Mouse (Mus musculus) regulatory T cell (primary cell): ENCODE results near the gene Chsy1.

Source experiments
- in situ Hi-C: fragments of 300-600 bp; cut with MboI, MseI; formaldehyde crosslinking; loops from one replicate; pipeline ENCODE4 v1.15.1; 2025; ENCODE audit warnings: high pct_unique_total_duplicates

Chsy1 gene

DNA sequence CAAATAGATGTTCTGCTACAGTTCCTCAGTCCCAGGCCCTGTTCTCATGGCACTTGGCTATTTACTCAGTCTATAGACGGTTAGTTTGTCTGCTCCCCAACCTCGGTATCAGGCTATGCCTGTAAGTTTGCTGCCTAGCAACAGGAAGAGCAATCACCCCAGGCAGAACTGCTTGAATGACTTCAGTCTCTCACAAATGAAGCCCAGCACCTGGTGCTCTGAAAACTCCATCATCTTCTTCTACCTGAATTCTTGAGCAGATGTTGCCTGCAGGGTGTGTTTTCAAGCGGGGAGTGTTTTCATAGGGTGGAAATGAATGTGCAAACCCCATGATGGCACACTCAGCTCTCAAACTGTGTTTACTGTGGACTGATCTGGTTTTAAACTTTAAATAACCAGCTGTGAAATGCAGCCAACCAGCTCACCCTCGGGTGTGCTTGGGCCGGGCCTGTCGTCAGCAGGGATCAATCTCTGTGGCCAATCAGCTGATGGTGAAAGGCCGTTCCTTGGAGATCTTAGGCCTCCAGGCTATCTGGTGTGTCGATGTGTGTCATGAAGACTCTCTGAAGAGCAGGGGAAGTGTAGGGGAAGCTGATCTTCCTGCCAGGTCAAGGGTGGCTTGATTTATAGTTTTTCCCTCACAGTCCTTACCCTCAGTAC lies 91.6 kb downstream of the Chsy1 start:
- in situ Hi-C loops = no loop called here

DNA sequence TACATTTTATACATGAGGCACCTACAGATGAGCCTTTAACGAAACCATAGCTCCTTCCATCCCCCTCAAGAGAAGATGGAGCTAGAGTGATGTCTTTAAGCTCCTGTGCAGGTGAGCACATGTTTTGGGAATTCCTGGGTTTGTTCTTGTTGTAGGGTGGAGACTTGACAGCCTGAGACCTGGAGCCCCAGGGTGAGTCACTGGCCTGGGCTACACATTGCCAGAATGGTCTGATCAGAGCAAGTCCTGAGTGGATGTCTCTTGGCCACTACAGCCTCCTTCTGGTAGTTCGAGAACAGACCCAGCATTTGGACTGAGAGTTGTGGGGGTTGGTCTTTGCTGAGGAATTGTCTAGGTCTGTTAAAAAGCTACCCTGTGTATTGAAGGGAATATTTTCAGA lies 92.3 kb downstream of the Chsy1 start:
- in situ Hi-C loops = no loop called here

DNA sequence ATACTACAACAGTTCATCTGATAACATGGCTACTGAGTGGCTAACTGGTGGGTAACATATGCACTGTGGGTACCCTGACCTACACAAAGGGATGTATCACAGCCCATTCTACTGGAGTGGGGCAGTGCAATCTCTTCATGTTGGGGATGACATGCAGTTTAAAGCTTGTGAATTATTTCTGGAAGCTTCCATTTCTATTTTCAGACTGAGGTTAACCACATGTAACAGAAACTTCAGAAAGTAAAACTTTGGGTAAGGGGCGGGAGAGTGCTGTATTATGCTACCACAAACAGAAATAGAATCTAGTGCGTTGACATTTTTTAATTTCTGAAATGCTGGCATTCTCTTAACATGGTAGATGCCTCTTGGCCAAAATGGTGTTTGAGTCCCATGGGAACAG lies 100.6 kb downstream of the Chsy1 start:
- in situ Hi-C loops = no loop called here

DNA sequence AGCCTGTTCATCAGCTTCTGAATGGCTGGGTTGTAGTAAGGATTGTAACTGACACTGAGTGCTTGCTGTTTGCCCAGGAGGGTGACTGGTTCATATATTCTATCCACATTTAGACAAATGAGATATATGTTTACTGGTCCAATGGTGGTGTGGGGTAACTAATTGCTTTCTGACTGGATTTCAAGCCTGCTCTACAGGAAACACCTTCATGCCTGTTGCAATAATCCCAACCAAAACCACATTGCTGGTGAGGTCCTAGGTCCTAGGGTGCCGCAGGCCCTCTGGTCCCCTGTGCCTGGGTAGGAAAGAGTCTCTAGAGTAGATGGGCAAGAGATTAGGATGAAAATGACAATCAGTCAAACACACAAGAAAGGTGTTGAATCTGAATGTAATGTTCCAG lies 103.6 kb downstream of the Chsy1 start:
- in situ Hi-C loops = no loop called here

DNA sequence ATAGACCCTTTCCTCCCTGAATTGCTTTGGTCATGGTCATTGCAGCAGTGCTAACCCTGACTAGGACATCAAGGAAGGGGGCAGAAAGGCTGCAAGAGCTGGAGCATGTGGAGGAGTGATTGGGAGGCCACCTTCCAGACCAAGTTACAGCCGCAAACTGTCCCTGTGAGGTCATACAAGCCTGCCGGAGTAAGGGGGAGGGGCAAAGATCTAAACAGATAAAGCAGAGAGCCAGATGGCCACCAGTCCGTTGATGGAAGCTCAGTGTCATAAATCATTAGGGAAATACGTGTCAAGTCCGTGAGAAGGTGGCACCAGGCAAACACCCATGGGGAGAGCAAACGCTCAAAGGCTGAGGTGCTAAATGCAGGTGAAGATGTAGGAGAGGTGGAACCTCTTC lies 105.2 kb downstream of the Chsy1 start:
- in situ Hi-C loops = no loop called here

DNA sequence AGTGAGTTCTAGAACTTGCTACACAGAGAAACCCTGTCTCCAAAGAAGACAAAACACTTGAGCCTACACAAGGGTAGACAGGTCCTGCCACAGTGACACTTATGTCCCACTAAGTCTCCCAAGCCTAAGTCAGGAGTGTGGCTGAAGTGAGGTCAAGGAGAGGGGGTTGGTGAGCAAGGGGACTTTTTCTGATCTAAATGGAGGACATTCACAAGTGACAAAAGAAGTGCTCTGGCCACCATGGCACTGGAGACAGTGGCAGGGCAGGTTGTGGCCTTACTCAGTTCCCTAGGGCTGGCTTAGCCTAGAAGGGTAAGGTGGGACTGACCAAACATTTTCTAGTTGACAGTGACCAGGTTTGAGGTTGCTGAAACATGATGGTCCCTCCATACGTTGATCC lies 106.6 kb downstream of the Chsy1 start:
- in situ Hi-C loops = no loop called here

DNA sequence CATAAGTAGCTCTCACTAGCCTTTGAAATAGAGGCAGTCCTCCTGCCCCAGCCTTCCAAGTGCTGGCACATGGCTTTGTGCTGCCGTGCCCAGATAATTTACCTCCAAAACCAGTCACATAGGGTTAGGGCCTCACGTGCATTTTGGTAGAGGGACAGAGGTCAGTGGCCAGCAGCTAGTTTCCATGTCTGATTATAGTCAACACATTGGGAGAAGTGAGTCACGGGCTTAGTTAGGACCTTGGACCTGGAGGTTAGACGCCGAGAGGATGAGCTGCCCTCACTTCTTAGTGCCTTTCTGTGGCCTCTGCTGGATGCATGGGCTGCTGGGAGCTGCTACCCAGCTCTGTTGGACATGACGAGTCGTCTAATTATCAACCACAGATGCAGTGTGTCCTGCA lies 107.7 kb downstream of the Chsy1 start:
- in situ Hi-C loops = no loop called here

DNA sequence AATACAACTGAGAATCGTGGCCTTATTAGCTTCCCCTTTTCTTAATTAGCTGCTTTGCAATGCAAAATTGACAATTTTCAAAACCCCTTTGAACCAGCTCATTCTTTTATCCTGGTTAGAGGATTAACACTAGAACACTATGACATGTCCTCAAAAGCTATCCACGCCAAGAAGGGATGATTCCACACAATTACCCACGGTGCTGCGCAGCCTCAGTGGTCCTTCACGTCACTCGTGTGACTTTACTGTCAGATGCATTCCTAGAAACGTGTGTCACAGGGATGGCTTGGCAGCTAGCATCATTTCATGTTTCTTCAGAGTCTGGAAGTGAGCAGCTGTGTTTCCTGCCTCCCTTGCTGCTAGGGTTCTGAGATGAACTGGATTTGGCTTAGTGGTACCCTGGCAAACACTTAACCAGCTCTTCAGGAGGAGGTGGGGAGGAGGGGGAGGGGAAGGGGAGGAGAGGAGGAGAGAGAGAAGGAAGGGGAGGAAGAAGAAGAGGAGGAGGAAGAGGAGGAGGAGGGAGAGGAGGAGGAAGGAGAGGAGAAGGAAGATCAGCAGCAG lies 108.3 kb downstream of the Chsy1 start:
- in situ Hi-C loops = no loop called here

DNA sequence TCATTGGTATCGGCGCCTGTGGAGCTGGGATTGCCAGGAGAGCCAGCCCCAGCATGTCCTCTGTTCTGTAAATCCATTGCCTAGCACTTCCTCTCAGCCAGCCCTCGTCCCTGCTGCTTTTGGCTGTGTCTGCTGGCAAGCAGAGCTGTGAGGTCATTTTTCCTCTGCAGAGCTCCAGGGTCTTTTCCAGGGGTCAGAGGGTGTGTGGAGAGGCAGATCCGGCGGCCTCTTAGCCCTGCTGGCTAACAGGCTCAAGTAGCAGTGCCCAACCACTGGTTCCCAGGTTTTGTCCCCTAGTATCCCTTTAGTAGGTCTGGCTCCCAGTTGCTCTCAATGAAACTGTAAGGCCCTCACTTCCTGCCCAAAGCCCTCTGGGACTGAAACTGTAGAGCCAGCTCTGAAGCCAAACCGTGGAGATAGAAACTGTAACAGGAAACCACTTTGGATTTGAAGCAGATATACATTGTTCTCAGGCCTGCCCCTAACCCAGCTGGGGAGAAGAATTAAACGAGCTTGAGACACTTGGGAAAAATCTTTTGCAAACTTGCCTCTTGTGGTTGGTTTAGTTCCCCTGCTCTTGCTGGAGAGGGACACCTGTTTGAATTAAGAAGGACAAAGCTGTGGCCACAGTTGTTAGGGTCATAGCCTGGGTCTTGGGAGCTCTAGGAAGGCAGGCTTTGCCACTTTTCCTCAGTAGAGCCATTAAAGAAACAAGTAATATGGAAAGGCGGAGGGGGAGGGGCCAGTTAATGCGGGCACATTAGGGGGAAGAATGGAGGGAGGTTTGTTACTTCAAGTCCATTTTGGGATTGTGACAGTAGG lies 109.1 kb downstream of the Chsy1 start:
- in situ Hi-C loops = no loop called here

DNA sequence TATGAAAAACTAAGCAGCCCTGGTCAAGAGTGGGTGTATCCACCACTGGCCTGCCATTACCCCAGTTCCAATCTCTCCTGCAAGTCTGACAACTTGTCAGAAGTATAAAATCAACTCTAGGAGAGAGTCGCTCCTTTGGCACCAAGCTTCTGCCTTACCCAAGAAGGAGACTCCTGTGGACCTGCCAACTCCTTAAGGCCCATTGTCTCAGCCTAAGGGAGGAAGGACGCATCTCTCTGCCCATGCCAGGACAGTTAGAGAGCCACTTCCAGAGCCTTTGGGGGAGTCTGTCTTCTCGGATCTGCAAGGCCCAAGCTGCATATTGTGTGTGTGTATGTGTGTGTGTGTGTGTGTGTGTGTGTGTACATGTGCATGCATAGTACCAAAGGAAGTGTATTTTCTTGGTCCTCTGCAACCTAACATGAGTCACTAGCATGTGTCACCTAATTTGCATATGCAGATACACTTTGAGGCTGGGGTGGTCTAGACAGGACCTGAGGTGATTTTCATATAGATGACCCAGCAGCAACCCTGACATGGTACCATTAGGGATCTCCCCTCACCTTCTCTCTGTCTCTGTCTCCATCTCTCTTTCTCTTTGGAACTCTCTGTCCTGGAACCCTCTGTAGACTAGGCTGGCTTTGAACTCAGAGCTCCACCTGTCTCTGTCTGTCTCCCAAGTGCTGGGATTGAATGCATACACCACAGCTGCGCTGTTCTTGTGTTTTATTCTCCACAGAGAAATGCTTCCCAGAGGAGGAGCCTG lies 109.9 kb downstream of the Chsy1 start:
- in situ Hi-C loops = no loop called here

DNA sequence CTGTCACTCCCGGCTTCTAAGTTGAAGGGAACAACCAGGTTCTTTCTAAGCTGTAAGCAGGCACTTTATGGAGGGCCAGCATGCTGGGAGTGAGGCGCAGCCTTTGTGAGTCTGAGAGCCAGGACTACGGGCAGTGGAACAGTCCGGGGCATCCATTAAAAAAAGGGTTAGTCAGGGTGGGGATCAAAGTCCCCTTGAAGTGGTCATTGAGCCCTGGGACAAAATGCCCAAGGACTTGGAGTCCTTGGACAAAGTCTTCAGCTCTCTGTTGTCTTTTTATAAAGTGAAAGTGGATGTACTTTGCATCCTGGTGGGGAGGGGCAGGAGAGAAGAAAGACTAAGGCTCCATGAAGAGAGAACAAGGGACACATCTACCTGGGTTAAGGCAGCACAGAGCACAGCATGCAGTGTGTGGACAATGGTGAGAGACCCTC lies 110.5 kb downstream of the Chsy1 start:
- in situ Hi-C loops = no loop called here

DNA sequence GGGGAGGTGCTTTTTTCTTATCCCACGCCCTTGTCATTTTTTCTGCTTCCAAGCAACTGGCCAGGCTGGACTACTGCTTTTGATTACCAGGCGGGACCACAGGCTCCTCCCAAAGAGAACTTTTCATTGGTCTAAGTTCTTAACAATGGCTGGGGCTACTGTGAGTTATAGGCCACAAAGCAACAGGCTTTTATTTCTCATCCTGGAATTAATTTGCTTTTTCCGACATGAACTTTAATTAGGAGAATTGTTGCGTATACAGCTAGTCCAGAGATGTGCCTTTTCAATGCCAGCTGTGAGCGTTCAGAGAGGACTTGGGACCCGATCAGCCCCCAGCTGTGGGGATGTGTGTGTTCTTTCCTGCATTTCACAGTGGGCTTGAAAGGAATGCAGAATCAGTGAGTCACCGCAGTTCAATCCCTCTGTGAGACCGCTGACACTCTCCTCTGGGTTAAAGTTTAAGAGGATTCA lies 113.3 kb downstream of the Chsy1 start:
- in situ Hi-C loops = no loop called here
